Mouse (Mus musculus) MEL (cell line): ENCODE measurements at regions not wholly inside any gene's neighbourhood (a gene's known extent, or its start where the extent isn't known, plus 50 kb on each side); places are given as distances from the start of the nearest gene placed in this dataset.

ENCODE experiments used
- DNase-seq: peaks from one replicate; pipeline ENCODE4 v3.0.0; 2011; ENCODE audit warnings: low read depth, low spot score
- H3K27ac ChIP-seq: 2 replicates; pipeline ENCODE4 v1.5.1; 2012; ENCODE audit warnings: low read depth, mild to moderate bottlenecking, control low read depth, low read length, moderate library complexity; ENCODE audit not compliant: control insufficient read depth
- H3K27me3 ChIP-seq, 2 experiments: fragments of 150-350 bp in 1 of 2; sonication (generic) in 1 of 2; 2 replicates each; pipeline ENCODE4 v1.6.1; 2012; ENCODE audit warnings: low read length in 2 of 2, mild to moderate bottlenecking in 2 of 2, improper control_type of control experiment in 1 of 2, moderate library complexity in 1 of 2; ENCODE audit not compliant: insufficient read depth in 2 of 2, control insufficient read depth in 1 of 2
- H3K36me3 ChIP-seq, 2 experiments: 2 replicates each; pipeline ENCODE4 v1.6.1; 2012 to 2014; ENCODE audit warnings: low read length in 2 of 2, improper control_type of control experiment in 1 of 2, inconsistent platforms in 1 of 2, mild to moderate bottlenecking in 1 of 2; ENCODE audit not compliant: insufficient read depth in 2 of 2, control insufficient read depth in 1 of 2
- H3K4me1 ChIP-seq, 2 experiments: fragments of 150-350 bp in 1 of 2; sonication (generic) in 1 of 2; 2 replicates each; pipeline ENCODE4 v1.6.1; 2012; ENCODE audit warnings: low read length in 2 of 2, improper control_type of control experiment in 1 of 2, mild to moderate bottlenecking in 1 of 2; ENCODE audit not compliant: insufficient read depth in 2 of 2, control insufficient read depth in 1 of 2
- H3K4me3 ChIP-seq, 2 experiments: fragments of 150-350 bp in 1 of 2; sonication (generic) in 1 of 2; 2 replicates each; pipeline ENCODE4 v1.5.1; 2012; ENCODE audit warnings: low read depth in 2 of 2, low read length in 2 of 2, mild to moderate bottlenecking in 2 of 2, moderate library complexity in 2 of 2, control low read depth in 1 of 2, improper control_type of control experiment in 1 of 2; ENCODE audit not compliant: control insufficient read depth in 1 of 2, insufficient read depth in 1 of 2
- H3K79me2 ChIP-seq: 2 replicates; pipeline ENCODE4 v1.6.1; 2012; ENCODE audit warnings: mild to moderate bottlenecking, low read length, moderate library complexity; ENCODE audit not compliant: control insufficient read depth, poor library complexity, insufficient read depth
- H3K9ac ChIP-seq: 2 replicates; pipeline ENCODE4 v1.6.1; 2012; ENCODE audit warnings: low read depth, mild to moderate bottlenecking, control low read depth, low read length, moderate library complexity; ENCODE audit not compliant: control insufficient read depth, poor library complexity, severe bottlenecking
- H3K9me3 ChIP-seq: fragments of 150-350 bp; sonication (generic); replicated peaks from 2 replicates; pipeline ENCODE4 v1.6.1; 2012; ENCODE audit warnings: mild to moderate bottlenecking, low read length, improper control_type of control experiment, moderate library complexity; ENCODE audit not compliant: insufficient read depth
- E2F4 ChIP-seq: IDR thresholded peaks from 2 replicates; pipeline ENCODE4 v1.6.1; 2011; ENCODE audit warnings: low read depth, low read length, improper control_type of control experiment, borderline replicate concordance
- JUND ChIP-seq: IDR thresholded peaks from 2 replicates; pipeline ENCODE4 v1.6.1; 2011; ENCODE audit warnings: low read depth, mild to moderate bottlenecking, improper control_type of control experiment, low read length
- MAFK ChIP-seq: IDR thresholded peaks from 2 replicates; pipeline ENCODE4 v1.6.1; 2011; ENCODE audit warnings: low read depth, mild to moderate bottlenecking, low read length, improper control_type of control experiment, borderline replicate concordance
- POLR2A ChIP-seq, 2 experiments: IDR thresholded peaks; 2 replicates each; pipeline ENCODE4 v1.6.1; 2011 to 2012; ENCODE audit warnings: low read length in 2 of 2, mild to moderate bottlenecking in 2 of 2, control low read depth in 1 of 2, improper control_type of control experiment in 1 of 2, low read depth in 1 of 2, moderate library complexity in 1 of 2; ENCODE audit not compliant: control insufficient read depth in 1 of 2, insufficient read depth in 1 of 2, poor library complexity in 1 of 2
- RCOR1 ChIP-seq: IDR thresholded peaks from 2 replicates; pipeline ENCODE4 v1.6.1; 2012; ENCODE audit warnings: low read depth, mild to moderate bottlenecking, inconsistent platforms, low read length, improper control_type of control experiment
- TBP ChIP-seq: IDR thresholded peaks from 2 replicates; pipeline ENCODE4 v1.8.0; 2011; ENCODE audit warnings: low read depth, low read length, improper control_type of control experiment
- UBTF ChIP-seq: IDR thresholded peaks from 2 replicates; pipeline ENCODE4 v1.6.1; 2012; ENCODE audit warnings: low read depth, mild to moderate bottlenecking, inconsistent platforms, low read length, improper control_type of control experiment, moderate library complexity, borderline replicate concordance; ENCODE audit not compliant: insufficient read depth
- USF1 ChIP-seq: IDR thresholded peaks from 2 replicates; pipeline ENCODE4 v1.6.1; 2014; ENCODE audit warnings: low read depth, mild to moderate bottlenecking, inconsistent platforms, low read length, improper control_type of control experiment, moderate library complexity
- USF2 ChIP-seq, 2 experiments: IDR thresholded peaks; 2 replicates each; pipeline ENCODE4 v1.6.1; 2011 to 2012; ENCODE audit warnings: improper control_type of control experiment in 2 of 2, low read length in 2 of 2, borderline replicate concordance in 1 of 2, inconsistent platforms in 1 of 2, low read depth in 1 of 2, mild to moderate bottlenecking in 1 of 2; ENCODE audit not compliant: insufficient read depth in 1 of 2
- ZNF384 ChIP-seq: IDR thresholded peaks from 2 replicates; pipeline ENCODE4 v1.6.1; 2012; ENCODE audit warnings: low read depth, mild to moderate bottlenecking, inconsistent platforms, low read length, improper control_type of control experiment

- no peaks in the 10 kb centered on the region for H3K4me1 ChIP-seq
- H3K4me3 ChIP-seq = no peak overlapping the region
- no peaks in the 10 kb centered on the region for H3K36me3 ChIP-seq
- no peak for TF ChIP-seq JUND
- TF ChIP-seq MAFK = no peak
- TF ChIP-seq ZNF384 = no peak
- TF ChIP-seq POLR2A (IDR thresholded peaks at IDR 0.05; ENCODE audit: control insufficient read depth in 1 of 2, insufficient read depth in 1 of 2, low read depth in 1 of 2, low read length in 2 of 2, poor library complexity in 1 of 2) = no peak
- no peak for TF ChIP-seq E2F4
- no peak for TF ChIP-seq USF2 (IDR thresholded peaks at IDR 0.05; ENCODE audit: borderline replicate concordance in 1 of 2, insufficient read depth in 1 of 2, low read depth in 1 of 2, low read length in 2 of 2)
- TF ChIP-seq TBP = no peak
- TF ChIP-seq UBTF = no peak
- no peak for TF ChIP-seq RCOR1
- TF ChIP-seq USF1 = no peak
- H3K27me3 ChIP-seq = no peaks in the 10 kb centered on the region
- H3K9me3 ChIP-seq = no peaks in the 10 kb centered on the region
- DNase-seq = no peak
- no peaks in the 10 kb centered on the region for H3K79me2 ChIP-seq
- no peak overlapping the region for H3K9ac ChIP-seq
- no peak overlapping the region for H3K27ac ChIP-seq
Observed at GRCm38 (mm10) chr2:179390924-179391461, 51.2 kb upstream of the Cdh4 start.
